Mouse (Mus musculus) spleen, adult 12 weeks (tissue): Measurements from ENCODE around the gene Tfcp2.

ENCODE experiments used
- DNase-seq: peaks from one replicate; pipeline ENCODE4 v3.0.0; 2022; ENCODE audit warnings: low spot score

Gene Tfcp2

GRCm38 (mm10) chr15:100551326-100552307 is at the start of gene Tfcp2:
Gene Tfcp2, minus strand, starts transcription at chr15:100552008.
- peak; percentile 93 for DNase-seq

GRCm38 (mm10) chr15:100600696-100601272 is 49.0 kb upstream of the Tfcp2 start:
- no peak for DNase-seq

- DNase-seq: peak; percentile 26
These were observed 48.4 kb upstream of the Tfcp2 start for GRCm38 (mm10) chr15:100600047-100600695.

GRCm38 (mm10) chr15:100599276-100600046 is 47.7 kb upstream of the Tfcp2 start, which contains the start of gene Pou6f1:
Gene Pou6f1, minus strand, starts transcription at chr15:100599984.
- DNase-seq: no peak

- no peak for DNase-seq
These were observed 47.1 kb upstream of the Tfcp2 start for GRCm38 (mm10) chr15:100598883-100599275.

- no peak for DNase-seq
These were observed 46.6 kb upstream of the Tfcp2 start for GRCm38 (mm10) chr15:100598287-100598882.

- no peak for DNase-seq
These were observed 41.0 kb upstream of the Tfcp2 start for GRCm38 (mm10) chr15:100592817-100593216.

GRCm38 (mm10) chr15:100590436-100590835 is 38.6 kb upstream of the Tfcp2 start:
- no peak for DNase-seq

- DNase-seq: no peak
These were observed 36.5 kb upstream of the Tfcp2 start for GRCm38 (mm10) chr15:100588297-100588696.

GRCm38 (mm10) chr15:100587166-100587565 is 35.4 kb upstream of the Tfcp2 start:
- DNase-seq: no peak

GRCm38 (mm10) chr15:100585931-100586330 is 34.1 kb upstream of the Tfcp2 start:
- DNase-seq: no peak

- no peak for DNase-seq
These were observed 28.3 kb upstream of the Tfcp2 start for GRCm38 (mm10) chr15:100580108-100580507.

GRCm38 (mm10) chr15:100577972-100578371 is 26.2 kb upstream of the Tfcp2 start:
- no peak for DNase-seq

- no peak for DNase-seq
These were observed 25.0 kb upstream of the Tfcp2 start for GRCm38 (mm10) chr15:100576810-100577209.

GRCm38 (mm10) chr15:100576392-100576791 is 24.6 kb upstream of the Tfcp2 start:
- no peak for DNase-seq

GRCm38 (mm10) chr15:100575366-100575765 is 23.6 kb upstream of the Tfcp2 start:
- DNase-seq: no peak

GRCm38 (mm10) chr15:100574378-100574777 is 22.6 kb upstream of the Tfcp2 start:
- DNase-seq: no peak

GRCm38 (mm10) chr15:100573946-100574345 is 22.1 kb upstream of the Tfcp2 start:
- no peak for DNase-seq

- DNase-seq: no peak
These were observed 17.4 kb upstream of the Tfcp2 start for GRCm38 (mm10) chr15:100569239-100569638.

GRCm38 (mm10) chr15:100566531-100566930 is 14.7 kb upstream of the Tfcp2 start:
- no peak for DNase-seq

GRCm38 (mm10) chr15:100557705-100558433 is 6.1 kb upstream of the Tfcp2 start:
- no peak for DNase-seq
